Mouse (Mus musculus) limb, embryonic 12.5 days (tissue): ENCODE measurements around the gene Ppp4r3b. TPM values are rescaled to one million over a fixed set of nuclear protein-coding genes. Genes with fewer than 3 reads are reported as not detected.

ENCODE experiments used
- ATAC-seq: fragments of 200-750 bp; cut with Nextera tagmentation; 2 replicates; pipeline ENCODE4 v1.8.0; 2017; ENCODE audit warnings: low read depth, moderate TSS enrichment; ENCODE audit not compliant: insufficient number of reproducible peaks, insufficient read depth, low FRiP score, low TSS enrichment
- H3K27ac ChIP-seq: fragments of 300-500 bp; sonication (generic); 2 replicates; pipeline ENCODE4 v1.5.1; 2016; ENCODE audit warnings: mild to moderate bottlenecking, moderate library complexity
- H3K27me3 ChIP-seq: fragments of 300-500 bp; sonication (generic); 2 replicates; pipeline ENCODE4 v1.6.1; 2016; ENCODE audit warnings: mild to moderate bottlenecking, moderate library complexity
- H3K36me3 ChIP-seq: fragments of 300-500 bp; sonication (generic); 2 replicates; pipeline ENCODE4 v1.6.1; 2016; ENCODE audit warnings: mild to moderate bottlenecking, moderate library complexity
- H3K4me1 ChIP-seq: fragments of 300-500 bp; sonication (generic); replicated peaks from 2 replicates; pipeline ENCODE4 v1.6.1; 2016
- H3K4me2 ChIP-seq: fragments of 300-500 bp; sonication (generic); 2 replicates; pipeline ENCODE4 v1.6.1; 2016; ENCODE audit warnings: mild to moderate bottlenecking, moderate library complexity
- H3K4me3 ChIP-seq: fragments of 300-500 bp; sonication (generic); replicated peaks from 2 replicates; pipeline ENCODE4 v1.5.1; 2016; ENCODE audit warnings: mild to moderate bottlenecking
- H3K9ac ChIP-seq: fragments of 300-500 bp; sonication (generic); replicated peaks from 2 replicates; pipeline ENCODE4 v1.6.1; 2016; ENCODE audit warnings: mild to moderate bottlenecking, moderate library complexity
- H3K9me3 ChIP-seq: fragments of 300-500 bp; sonication (generic); 2 replicates; pipeline ENCODE4 v1.6.1; 2016; ENCODE audit warnings: mild to moderate bottlenecking, moderate library complexity
- WGBS: fragments of 180-500 bp; shearing (Covaris S2); methylation state at CpG from one replicate; pipeline ENCODE4 v1.1.7; 2016; 5-methylcytosine and 5-hydroxymethylcytosine counted together
- polyA plus RNA-seq: library from polyadenylated mRNA; unstranded; fragments of >200 nt; fragmentation: Nextera tagmentation; extraction: Ambion mirVana; gene quantifications from 2 replicates; pipeline ENCODE4 v1.2.1, GENCODE M21; 2016

The Ppp4r3b gene
- polyA plus RNA-seq, 1 experiment from 2014 or later, result 110 TPM

DNA sequence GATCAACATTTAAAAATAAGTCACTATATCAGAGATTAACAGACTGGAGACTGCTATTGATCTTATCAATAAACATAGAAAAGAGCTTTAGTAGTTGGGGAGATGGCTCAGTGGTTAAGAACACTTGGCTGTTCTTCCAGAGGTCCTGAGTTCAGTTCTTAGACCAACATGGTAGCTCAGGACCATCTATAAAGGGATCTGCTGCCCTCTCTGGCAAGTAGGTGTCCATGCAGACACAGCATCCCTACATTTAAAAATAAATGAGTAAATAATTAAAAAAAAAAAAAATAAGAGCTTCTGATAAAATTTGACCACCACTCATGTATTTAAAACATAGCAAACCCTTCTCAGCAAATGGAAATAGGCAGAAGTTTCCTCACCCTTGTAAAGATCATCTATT is 65.4 kb downstream of the Ppp4r3b start:
- Histone ChIP-seq H3K4me2 (no peak overlapping the region), H3K36me3 (peaks cover 31% of the 10 kb centered on the region), H3K4me1 (no peaks in the 10 kb centered on the region), H3K4me3 (no peak overlapping the region), H3K27ac (no peak overlapping the region), H3K27me3 (no peaks in the 10 kb centered on the region), H3K9ac (no peak overlapping the region), H3K9me3 (no peaks in the 10 kb centered on the region)
- ATAC-seq, result no peak

DNA sequence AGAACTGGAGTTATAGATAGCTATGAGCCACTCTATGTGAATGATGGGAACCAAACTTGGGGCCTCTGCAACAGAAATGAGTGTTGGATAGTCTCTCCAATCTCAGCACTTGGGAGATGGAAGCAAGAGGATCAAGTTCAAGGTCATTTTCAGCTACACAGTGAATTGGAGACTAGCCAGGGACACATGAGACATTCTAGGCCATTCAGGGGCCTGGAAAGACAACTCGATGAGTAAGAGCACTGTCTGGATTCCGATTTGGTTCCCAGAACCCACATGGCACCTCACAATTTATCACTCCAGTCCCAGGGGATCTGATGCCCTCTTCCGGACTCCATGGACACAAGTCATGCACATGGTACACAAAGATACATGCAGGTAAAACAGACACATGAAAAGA is 65.9 kb downstream of the Ppp4r3b start:
- peaks cover 30% of the 10 kb centered on the region for H3K36me3 ChIP-seq
- H3K27me3 ChIP-seq, result no peaks in the 10 kb centered on the region
- H3K4me3 ChIP-seq, result no peak overlapping the region
- no peak overlapping the region for H3K27ac ChIP-seq
- WGBS, result 93% methylated on average over 3 of the region's 3 CpGs
- H3K4me2 ChIP-seq, result no peak overlapping the region
- H3K9me3 ChIP-seq, result no peaks in the 10 kb centered on the region
- no peak overlapping the region for H3K9ac ChIP-seq
- H3K4me1 ChIP-seq, result no peaks in the 10 kb centered on the region
- no peak for ATAC-seq

DNA sequence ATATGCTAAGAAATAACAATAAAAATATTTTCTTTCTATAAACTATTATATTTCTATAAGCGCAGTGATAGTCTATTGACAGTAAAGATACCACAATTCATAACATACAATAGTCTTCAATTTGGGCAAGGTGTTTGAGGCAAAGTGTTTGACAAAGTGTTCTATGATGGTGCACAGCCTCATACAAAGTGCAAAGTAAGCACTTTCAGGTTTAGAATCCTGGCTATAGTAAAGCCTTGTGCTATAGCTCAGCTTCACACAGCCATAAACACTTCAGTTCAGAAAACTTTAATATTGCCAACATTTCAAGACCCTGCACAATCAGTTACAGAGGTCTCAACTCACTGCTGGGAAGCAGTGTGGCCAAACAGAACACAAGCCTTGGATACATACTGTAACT is 66.7 kb downstream of the Ppp4r3b start:
- Histone ChIP-seq H3K4me2 (no peak overlapping the region), H3K9ac (no peak overlapping the region)
- WGBS, result 94% methylated on average over 1 of the region's 1 CpGs

DNA sequence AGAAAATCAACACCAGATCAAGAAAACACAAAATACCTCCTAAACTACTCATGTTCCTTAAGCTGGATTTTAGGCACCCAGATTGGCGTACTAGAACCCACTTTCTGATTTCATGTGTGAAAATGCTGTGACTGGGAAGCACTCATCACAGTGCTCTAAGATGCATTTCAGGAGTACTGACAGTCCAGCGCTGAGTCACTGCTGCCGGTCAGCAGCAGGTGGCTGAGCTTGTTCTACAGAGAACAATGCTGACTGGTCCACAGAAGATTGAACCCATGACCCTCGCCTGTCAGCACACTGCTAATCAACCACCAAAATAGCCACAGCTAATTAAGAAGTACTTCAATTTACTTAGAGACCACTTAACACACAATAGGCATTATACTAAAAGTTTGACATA is 69.3 kb downstream of the Ppp4r3b start:
- Histone ChIP-seq H3K36me3 (peaks cover 29% of the 10 kb centered on the region), H3K4me2 (no peak overlapping the region), H3K4me1 (0 out of 2 replicates have a peak, but pooled peaks cover 12% of the 10 kb centered on the region), H3K9ac (no peak overlapping the region), H3K27me3 (no peaks in the 10 kb centered on the region), H3K9me3 (no peaks in the 10 kb centered on the region), H3K27ac (no peak overlapping the region), H3K4me3 (no peak overlapping the region)
- ATAC-seq, result no peak
- WGBS, result 81% methylated on average over 4 of the region's 4 CpGs

More for the DNA sequence above, 66.7 kb downstream of the Ppp4r3b start:
- Histone ChIP-seq H3K36me3 (peaks cover 32% of the 10 kb centered on the region), H3K4me3 (no peak overlapping the region), H3K27ac (no peak overlapping the region), H3K9me3 (no peaks in the 10 kb centered on the region), H3K27me3 (no peaks in the 10 kb centered on the region), H3K4me1 (no peaks in the 10 kb centered on the region)
- no peak for ATAC-seq

DNA sequence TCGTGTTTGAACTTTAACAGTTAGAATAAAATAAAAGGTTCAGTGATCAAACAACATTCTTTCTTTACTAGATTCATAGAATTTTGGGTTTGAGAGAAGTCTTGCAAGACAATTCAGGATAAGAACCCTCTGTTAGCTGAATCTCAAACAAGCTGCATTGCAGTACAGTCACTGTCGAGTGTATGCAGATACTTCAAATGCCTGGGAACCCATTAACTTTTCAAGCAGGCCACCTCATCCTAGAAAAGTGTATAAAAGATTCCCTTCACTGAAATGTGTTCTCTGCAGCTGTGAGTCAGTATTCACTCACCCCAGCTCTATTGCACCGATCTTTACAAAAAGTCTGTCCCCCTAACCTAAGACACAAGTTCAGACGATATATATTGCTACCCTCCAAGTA is 73.3 kb downstream of the Ppp4r3b start:
- peaks cover 25% of the 10 kb centered on the region for H3K36me3 ChIP-seq
- H3K4me2 ChIP-seq, result peak overlapping the region; percentile 86
- H3K27ac ChIP-seq, result no peak overlapping the region
- peak overlapping the region; percentile 83 for H3K4me3 ChIP-seq
- WGBS, result 75% methylated on average over 4 of the region's 4 CpGs
- no peaks in the 10 kb centered on the region for H3K9me3 ChIP-seq
- 0 out of 2 replicates have a peak, but pooled peaks cover 12% of the 10 kb centered on the region for H3K4me1 ChIP-seq
- no peak overlapping the region for H3K9ac ChIP-seq
- no peaks in the 10 kb centered on the region for H3K27me3 ChIP-seq
- no peak for ATAC-seq

DNA sequence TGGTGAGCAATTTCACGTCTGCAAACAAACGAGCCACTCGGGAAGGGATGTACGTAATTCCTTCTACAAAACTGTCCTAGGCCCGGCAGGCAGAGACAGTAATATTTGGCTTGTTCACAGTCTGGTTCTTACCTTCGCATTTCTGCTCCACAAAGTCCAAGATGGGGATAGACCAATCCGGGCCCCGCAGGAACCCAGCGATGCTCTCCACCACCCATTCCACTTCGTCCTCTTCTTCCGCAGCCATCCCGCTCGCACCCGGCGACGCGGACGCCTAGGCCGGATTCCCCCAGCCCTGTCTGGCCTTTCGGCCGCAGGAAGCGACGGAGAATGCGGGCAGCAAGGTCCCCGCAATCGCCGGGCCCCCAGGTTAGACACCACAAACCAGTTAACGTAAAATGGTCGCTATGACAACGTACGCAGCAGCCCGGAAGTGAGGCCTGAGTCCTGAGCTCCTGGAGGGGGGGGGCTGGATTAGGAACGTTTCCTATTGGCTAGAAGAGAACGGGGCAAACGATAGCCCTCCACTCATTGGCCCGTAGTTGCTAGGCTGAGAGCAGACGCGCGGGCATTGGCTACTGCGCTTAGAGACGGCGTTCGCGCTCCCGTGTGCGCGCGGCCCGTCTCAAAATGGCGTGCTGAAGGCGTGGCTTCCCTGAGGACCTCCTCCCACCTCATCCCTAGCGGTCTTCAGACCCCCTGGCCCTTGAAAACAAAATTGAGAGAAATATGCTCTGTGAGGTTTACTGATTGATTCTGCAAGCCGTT is 74.4 kb downstream of the Ppp4r3b start, which contains the start of gene Cfap36:
TSS of gene Cfap36 (minus strand) at position 527 of the 768 bp plus-strand sequence.
- H3K4me1 ChIP-seq, result 0 out of 2 replicates have a peak, but pooled peaks cover 12% of the 10 kb centered on the region
- no peaks in the 10 kb centered on the region for H3K27me3 ChIP-seq
- peak within 1 kb of the TSS; percentile 86 for H3K4me2 ChIP-seq
- peak within 1 kb of the TSS; percentile 83 for H3K4me3 ChIP-seq
- H3K9ac ChIP-seq, result peak within 1 kb of the TSS; percentile 72
- peaks cover 19% of the 10 kb centered on the region for H3K36me3 ChIP-seq
- peak within 1 kb of the TSS; percentile 80 for H3K27ac ChIP-seq
- peak; percentile 100 for ATAC-seq
- no peaks in the 10 kb centered on the region for H3K9me3 ChIP-seq
- WGBS, result under 1% methylated on average over 53 of the region's 53 CpGs

DNA sequence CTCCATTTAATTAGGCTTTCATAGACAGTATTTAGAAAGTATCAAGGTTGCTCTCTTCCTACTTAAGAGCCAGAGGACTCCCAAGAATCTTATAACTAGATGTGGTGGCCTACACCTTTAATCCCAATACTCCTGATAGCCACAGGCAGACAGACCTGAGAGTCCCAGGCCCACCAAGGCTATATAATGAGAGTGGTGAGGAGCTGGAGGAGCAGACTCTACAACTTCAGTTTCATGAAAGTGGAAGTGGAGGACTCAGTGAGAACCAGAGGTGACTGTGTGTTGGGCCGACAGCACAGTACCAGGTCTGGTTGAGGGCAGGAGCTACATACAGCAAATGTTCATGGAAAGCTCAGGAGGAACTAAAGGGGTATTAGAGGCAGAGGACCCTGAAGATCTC is 75.0 kb downstream of the Ppp4r3b start:
- Histone ChIP-seq H3K27me3 (no peaks in the 10 kb centered on the region), H3K9ac (no peak overlapping the region), H3K9me3 (no peaks in the 10 kb centered on the region), H3K36me3 (peaks cover 13% of the 10 kb centered on the region), H3K4me1 (0 out of 2 replicates have a peak, but pooled peaks cover 12% of the 10 kb centered on the region), H3K27ac (no peak overlapping the region), H3K4me2 (peak overlapping the region; percentile 49), H3K4me3 (peak overlapping the region; percentile 83)
- peak; percentile 17 for ATAC-seq
- WGBS, result 96% methylated on average over 1 of the region's 1 CpGs

DNA sequence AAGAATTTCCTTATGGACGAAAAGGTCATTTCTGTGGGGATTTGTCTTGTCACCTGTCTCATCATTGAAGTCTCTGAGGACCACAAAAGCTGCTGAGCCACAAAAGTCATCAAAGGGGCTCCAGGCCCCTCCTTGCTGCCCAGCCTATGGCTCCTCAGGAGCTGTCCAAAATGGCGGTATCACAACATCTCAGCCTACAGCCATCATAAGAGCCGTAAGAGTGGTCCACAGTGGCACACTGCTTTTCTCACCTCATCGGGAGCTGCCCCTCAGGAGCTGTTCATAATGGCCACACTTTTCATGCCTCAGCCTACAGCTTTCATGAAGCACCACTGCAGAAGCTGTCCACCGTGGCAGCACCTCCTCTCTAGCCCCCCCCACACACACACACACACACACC is 75.7 kb downstream of the Ppp4r3b start:
- no peaks in the 10 kb centered on the region for H3K27me3 ChIP-seq
- peaks cover 7% of the 10 kb centered on the region; the same call in 1 of the 2 replicates for H3K36me3 ChIP-seq
- no peak overlapping the region for H3K4me2 ChIP-seq
- over 99% methylated on average over 5 of the region's 5 CpGs for WGBS
- H3K9me3 ChIP-seq, result no peaks in the 10 kb centered on the region
- 0 out of 2 replicates have a peak, but pooled peaks cover 12% of the 10 kb centered on the region for H3K4me1 ChIP-seq
- no peak overlapping the region for H3K27ac ChIP-seq
- no peak overlapping the region for H3K9ac ChIP-seq
- no peak for ATAC-seq
- H3K4me3 ChIP-seq, result no peak overlapping the region

DNA sequence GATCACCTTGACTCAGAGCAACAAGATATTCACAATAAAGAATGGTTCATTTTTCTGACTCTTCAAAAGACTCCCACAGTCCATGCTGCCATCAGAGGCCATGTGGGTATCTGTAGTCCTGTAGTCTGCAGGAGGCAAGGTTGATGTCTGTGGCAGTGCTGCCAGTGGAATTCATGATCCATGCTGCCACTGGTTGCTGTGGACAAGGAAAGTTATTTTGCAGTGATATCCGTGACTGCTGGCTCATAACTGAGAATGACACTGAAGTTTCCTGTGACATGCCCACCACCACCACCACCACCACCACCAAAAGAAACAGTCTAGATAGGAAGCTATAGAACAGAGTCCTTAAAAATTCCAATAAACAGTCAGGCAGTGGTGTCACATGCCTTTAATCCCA is 82.0 kb downstream of the Ppp4r3b start:
- ATAC-seq, result no peak
- no peaks in the 10 kb centered on the region for H3K4me1 ChIP-seq
- WGBS, result 86% methylated on average over 1 of the region's 1 CpGs

DNA sequence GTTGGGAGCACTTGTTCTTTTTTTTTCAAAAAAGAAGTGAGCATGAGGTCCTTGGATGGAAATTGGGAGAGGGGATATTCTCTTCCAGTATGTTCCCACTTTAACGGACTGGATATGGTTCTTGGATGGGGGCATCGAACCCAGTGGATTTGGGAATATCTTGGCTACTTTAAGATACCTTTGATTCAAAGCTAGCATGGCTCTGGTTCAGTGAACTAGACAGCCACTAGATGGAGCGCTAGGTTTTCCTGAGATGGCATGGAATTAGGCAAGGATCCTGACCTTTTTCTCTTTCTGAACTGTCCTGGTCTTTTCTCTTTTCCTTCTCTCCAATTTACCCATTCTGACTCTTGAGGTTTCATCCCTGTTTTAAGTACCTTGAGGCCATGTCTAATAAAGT is 95.1 kb downstream of the Ppp4r3b start:
- Histone ChIP-seq H3K9me3 (no peaks in the 10 kb centered on the region), H3K4me1 (no peaks in the 10 kb centered on the region), H3K9ac (no peak overlapping the region), H3K27me3 (no peaks in the 10 kb centered on the region), H3K4me2 (no peak overlapping the region), H3K4me3 (no peak overlapping the region), H3K36me3 (no peaks in the 10 kb centered on the region), H3K27ac (no peak overlapping the region)
- ATAC-seq, result no peak
- 31% methylated on average over 3 of the region's 3 CpGs for WGBS

More for the DNA sequence above, 82.0 kb downstream of the Ppp4r3b start:
- no peak overlapping the region for H3K4me3 ChIP-seq
- no peak overlapping the region for H3K4me2 ChIP-seq
- H3K9ac ChIP-seq, result no peak overlapping the region
- no peaks in the 10 kb centered on the region for H3K27me3 ChIP-seq
- H3K36me3 ChIP-seq, result no peaks in the 10 kb centered on the region
- H3K27ac ChIP-seq, result no peak overlapping the region
- no peaks in the 10 kb centered on the region for H3K9me3 ChIP-seq
